Mouse (Mus musculus) kidney, embryonic 15.5 days (tissue): ENCODE measurements around the gene Dbndd2. TPM values are rescaled to one million over a fixed set of nuclear protein-coding genes. Genes with fewer than 3 reads are reported as not detected.

ENCODE experiments used
- ATAC-seq: fragments of 200-750 bp; cut with Nextera tagmentation; replicated peaks from 2 replicates; pipeline ENCODE4 v1.8.0; 2017; ENCODE audit warnings: moderate TSS enrichment; ENCODE audit not compliant: low FRiP score
- H3K27ac ChIP-seq: fragments of 300-500 bp; sonication (generic); 2 replicates; pipeline ENCODE4 v1.5.1; 2015; ENCODE audit warnings: mild to moderate bottlenecking, inconsistent platforms
- H3K27me3 ChIP-seq: fragments of 300-500 bp; sonication (generic); 2 replicates; pipeline ENCODE4 v1.6.1; 2015; ENCODE audit warnings: inconsistent platforms
- H3K36me3 ChIP-seq: fragments of 300-500 bp; sonication (generic); 2 replicates; pipeline ENCODE4 v1.6.1; 2015; ENCODE audit warnings: inconsistent platforms
- H3K4me1 ChIP-seq: fragments of 300-500 bp; sonication (generic); 2 replicates; pipeline ENCODE4 v1.6.1; 2015; ENCODE audit warnings: inconsistent platforms
- H3K4me2 ChIP-seq: fragments of 300-500 bp; sonication (generic); 2 replicates; pipeline ENCODE4 v1.6.1; 2015; ENCODE audit warnings: moderate library complexity, mild to moderate bottlenecking, inconsistent platforms
- H3K4me3 ChIP-seq: fragments of 300-500 bp; sonication (generic); replicated peaks from 2 replicates; pipeline ENCODE4 v1.5.1; 2015; ENCODE audit warnings: mild to moderate bottlenecking, inconsistent platforms
- H3K9ac ChIP-seq: fragments of 300-500 bp; sonication (generic); 2 replicates; pipeline ENCODE4 v1.6.1; 2015; ENCODE audit warnings: mild to moderate bottlenecking, inconsistent platforms
- H3K9me3 ChIP-seq: fragments of 300-500 bp; sonication (generic); replicated peaks from 2 replicates; pipeline ENCODE4 v1.6.1; 2016; ENCODE audit warnings: inconsistent platforms
- WGBS: fragments of 180-500 bp; shearing (Covaris S2); methylation state at CpG from one replicate; pipeline ENCODE4 v1.1.7; 2015; ENCODE audit warnings: mixed read lengths; 5-methylcytosine and 5-hydroxymethylcytosine counted together
- polyA plus RNA-seq: library from polyadenylated mRNA; unstranded; fragments of >200 nt; fragmentation: Nextera tagmentation; extraction: Ambion mirVana; gene quantifications from 2 replicates; pipeline ENCODE4 v1.2.1, GENCODE M21; 2015

The Dbndd2 gene
- polyA plus RNA-seq, 1 experiment from 2014 or later = 14.0 TPM

DNA sequence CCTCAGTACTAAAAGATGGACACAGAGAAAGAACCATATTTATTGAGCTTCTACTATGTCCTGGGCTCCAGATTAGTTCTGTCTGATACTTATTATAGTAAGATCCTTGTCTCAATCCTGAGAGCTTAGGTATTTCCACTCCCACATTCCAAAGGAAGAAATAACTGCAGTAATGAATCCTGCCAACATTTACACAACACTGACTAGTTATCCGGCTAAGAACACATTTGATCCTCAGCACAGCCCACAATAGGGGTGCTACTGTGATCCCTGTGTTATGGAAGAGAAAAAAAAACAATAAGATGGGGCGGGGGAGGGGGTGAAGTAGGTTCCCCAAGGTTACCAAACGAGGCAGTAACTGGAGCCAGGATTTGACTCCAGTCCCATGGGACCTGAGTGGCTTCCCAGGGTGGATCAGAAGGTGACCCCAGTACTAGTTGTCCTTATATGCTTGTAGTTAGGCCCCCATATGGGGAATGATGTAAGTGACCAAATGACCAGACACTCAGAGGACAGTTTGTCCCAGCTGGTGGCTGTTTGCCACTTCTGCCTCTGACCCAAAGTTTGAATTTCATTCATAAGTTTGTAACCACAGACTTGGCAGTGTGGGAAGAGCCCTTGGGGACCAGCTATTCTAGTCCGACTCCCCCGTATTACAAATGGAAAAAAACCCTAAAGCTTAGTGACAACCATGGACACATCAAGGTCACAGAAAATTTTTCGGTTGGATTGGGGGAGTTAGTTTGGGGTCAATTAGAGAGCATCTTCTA, 30.3 kb upstream of the Dbndd2 start:
- Histone ChIP-seq H3K4me2 (no peak overlapping the region), H3K36me3 (no peaks in the 10 kb centered on the region), H3K27ac (peak overlapping the region; percentile 93), H3K4me1 (peaks cover 53% of the 10 kb centered on the region), H3K27me3 (no peaks in the 10 kb centered on the region), H3K9ac (no peak overlapping the region), H3K9me3 (no peaks in the 10 kb centered on the region), H3K4me3 (no peak overlapping the region)
- 53% methylated on average over 6 of the region's 6 CpGs for WGBS
- no peak for ATAC-seq

DNA sequence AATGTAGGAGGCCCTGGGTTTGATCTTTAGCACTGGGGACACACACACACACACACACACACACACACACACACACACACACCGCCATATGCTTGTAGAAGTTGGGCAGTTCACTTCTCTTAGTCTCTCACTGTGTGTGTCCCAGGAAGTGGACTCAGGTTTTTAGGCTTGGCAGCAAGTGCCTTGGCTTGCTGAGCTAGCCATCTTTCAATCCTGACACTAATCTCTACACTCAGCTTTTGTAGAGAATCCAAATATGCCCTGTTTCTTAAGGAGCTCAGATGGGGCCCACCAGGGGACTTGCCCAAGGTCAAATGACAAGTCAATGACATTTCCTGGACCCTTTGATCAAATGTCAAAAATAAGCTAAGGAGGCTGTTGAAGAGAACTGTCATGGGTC, 29.5 kb upstream of the Dbndd2 start:
- ATAC-seq = no peak
- Histone ChIP-seq H3K27me3 (no peaks in the 10 kb centered on the region), H3K4me1 (peaks cover 53% of the 10 kb centered on the region), H3K9ac (no peak overlapping the region; the same call in 1 of the 2 replicates), H3K9me3 (no peaks in the 10 kb centered on the region), H3K36me3 (no peaks in the 10 kb centered on the region), H3K4me3 (peak overlapping the region; percentile 22; the same call in 1 of the 2 replicates), H3K27ac (peak overlapping the region; percentile 93), H3K4me2 (peak overlapping the region; percentile 51)
- WGBS = 85% methylated on average over 1 of the region's 1 CpGs

DNA sequence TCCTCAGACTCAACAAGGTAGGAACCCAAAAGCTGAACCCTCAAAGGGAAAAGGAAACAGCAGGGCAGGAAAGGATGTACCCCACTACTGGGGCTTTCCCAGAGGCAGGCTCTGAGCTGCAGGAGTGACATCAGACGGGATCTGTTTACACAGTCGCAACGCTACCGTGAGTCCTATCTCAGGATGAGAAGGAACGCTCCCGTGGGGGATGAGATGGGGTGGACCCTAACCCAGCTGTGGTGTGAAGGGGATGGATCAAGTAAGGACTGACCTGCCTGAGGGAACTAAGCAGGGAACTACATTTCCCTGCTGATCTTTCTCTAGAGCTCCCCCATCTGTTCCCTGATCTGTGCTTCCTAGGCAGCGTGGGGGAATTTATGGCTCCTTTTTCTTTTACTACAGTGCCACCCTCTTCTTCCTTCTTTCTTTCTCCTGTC, 29.0 kb upstream of the Dbndd2 start, which contains the start of gene Sys1:
Gene Sys1 (plus strand): TSS at position 101 of the 437 bp plus-strand sequence.
- Histone ChIP-seq H3K9ac (peak within 1 kb of the TSS; percentile 43), H3K27ac (peak within 1 kb of the TSS; percentile 93), H3K4me1 (peaks cover 52% of the 10 kb centered on the region), H3K4me3 (peak within 1 kb of the TSS; percentile 22), H3K36me3 (no peaks in the 10 kb centered on the region), H3K4me2 (peak within 1 kb of the TSS; percentile 51), H3K27me3 (no peaks in the 10 kb centered on the region), H3K9me3 (no peaks in the 10 kb centered on the region)
- no peak for ATAC-seq
- WGBS = 1% methylated on average over 7 of the region's 7 CpGs

DNA sequence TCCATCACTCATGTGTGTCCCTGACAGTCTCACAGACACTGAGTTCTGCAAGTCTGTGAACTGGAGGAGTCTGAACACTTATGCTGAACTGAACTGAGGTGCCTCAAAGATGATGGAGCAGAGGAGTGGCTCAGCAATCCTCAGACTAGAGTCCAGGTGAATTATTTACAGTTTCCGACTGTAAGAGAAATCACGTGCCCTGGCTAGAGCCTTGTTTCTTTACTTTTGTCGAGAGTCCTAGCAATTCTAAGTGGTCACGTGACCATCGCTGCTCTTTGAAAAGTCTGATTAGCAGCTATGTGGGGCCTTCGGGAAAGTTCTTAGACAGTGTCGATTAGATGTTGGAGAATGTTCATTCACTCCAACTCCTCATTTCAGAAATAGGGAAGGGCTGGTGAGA, 28.0 kb upstream of the Dbndd2 start:
- WGBS = 53% methylated on average over 7 of the region's 7 CpGs
- no peaks in the 10 kb centered on the region for H3K27me3 ChIP-seq
- H3K4me2 ChIP-seq = no peak overlapping the region
- ATAC-seq = no peak
- H3K9me3 ChIP-seq = no peaks in the 10 kb centered on the region
- H3K36me3 ChIP-seq = peaks cover 1% of the 10 kb centered on the region; the same call in 1 of the 2 replicates
- H3K4me1 ChIP-seq = peaks cover 48% of the 10 kb centered on the region
- H3K9ac ChIP-seq = no peak overlapping the region
- H3K27ac ChIP-seq = peak overlapping the region; percentile 93
- H3K4me3 ChIP-seq = no peak overlapping the region

DNA sequence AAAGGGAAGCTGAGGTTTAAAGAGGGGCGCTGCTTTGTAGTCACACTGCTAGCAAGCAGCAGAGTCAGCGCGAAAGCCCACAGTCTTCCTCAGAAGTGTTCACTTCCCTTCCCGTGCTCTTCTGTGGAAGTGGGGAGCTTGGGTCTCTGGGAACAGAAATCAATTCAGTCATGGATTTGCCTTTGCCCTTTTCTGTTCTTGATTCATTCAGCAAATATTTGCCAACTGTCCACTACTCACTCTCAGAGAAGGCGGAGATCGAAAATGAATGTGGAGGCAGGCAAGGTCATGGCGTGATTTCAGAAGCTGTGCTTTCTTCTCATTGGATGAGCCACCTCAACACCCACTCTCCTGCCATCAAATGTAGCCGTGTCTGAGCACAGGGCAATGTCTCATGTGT, 27.4 kb upstream of the Dbndd2 start:
- H3K27me3 ChIP-seq = no peaks in the 10 kb centered on the region
- no peak overlapping the region for H3K9ac ChIP-seq
- H3K36me3 ChIP-seq = peaks cover 7% of the 10 kb centered on the region
- no peaks in the 10 kb centered on the region for H3K9me3 ChIP-seq
- peaks cover 46% of the 10 kb centered on the region for H3K4me1 ChIP-seq
- ATAC-seq = no peak
- H3K4me2 ChIP-seq = no peak overlapping the region
- no peak overlapping the region for H3K4me3 ChIP-seq
- peak overlapping the region; percentile 93 for H3K27ac ChIP-seq
- WGBS = 84% methylated on average over 8 of the region's 8 CpGs

DNA sequence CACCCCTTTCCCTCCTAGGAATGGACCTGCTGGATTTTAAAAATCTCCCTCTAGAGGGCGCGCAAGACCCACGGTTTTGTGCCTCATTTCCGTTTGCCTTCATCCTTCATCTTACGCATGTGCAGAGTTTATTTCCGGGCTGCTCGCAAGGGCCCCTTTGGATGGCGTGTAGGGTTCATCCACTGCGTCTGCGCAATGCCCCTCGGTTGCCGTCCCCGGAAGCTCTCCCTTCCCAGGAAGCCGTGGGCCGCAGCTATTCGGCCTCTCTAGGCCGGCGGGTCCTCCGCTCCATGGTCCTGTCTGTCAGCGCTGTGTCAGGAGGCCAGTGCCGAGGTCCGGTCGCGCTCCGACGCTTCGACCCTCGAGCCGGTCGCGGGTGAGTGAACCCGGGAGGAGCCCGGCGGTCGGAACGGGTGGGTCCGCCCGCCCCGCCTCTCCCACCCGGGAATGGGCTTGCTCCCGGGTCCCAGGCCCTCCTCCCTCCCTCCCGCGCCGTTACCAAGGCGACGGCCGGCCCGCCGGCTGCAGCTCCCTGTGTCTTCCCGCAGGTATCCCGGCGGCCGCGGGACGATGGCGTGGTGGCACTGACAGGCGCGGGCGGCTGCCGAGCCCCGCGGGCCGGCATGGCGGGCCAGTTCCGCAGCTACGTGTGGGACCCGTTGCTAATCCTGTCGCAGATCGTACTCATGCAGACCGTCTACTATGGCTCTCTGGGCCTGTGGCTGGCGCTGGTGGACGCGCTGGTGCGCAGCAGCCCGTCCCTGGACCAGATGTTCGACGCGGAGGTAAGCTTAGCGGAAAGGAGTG, 25.0 kb upstream of the Dbndd2 start, which contains the start of gene Gm20458:
Gene Gm20458 (plus strand): TSS at position 223 of the 807 bp plus-strand sequence.
- WGBS = under 1% methylated on average over 72 of the region's 79 CpGs
- H3K36me3 ChIP-seq = peaks cover 28% of the 10 kb centered on the region

DNA sequence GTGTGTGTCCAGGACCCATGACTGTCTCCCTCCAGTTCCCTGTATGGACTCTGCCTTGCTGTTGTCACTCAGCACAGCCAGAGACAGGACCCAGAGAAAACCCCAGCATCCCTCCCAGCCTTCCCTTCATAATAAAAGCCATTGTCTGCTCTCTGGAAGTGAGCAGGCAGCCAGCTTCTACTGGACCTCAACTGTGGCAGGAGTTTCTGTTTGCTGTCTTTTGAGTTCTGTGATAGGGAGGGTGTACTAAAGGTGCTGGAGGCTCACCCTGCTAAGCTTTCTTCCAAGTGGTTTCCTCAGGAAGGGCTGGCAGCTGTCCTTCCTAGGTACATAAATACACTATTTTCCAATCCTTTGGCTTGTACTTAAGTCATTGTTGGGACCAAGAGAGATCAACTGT, 20.7 kb upstream of the Dbndd2 start:
- Histone ChIP-seq H3K4me3 (no peak overlapping the region), H3K9ac (no peak overlapping the region), H3K4me1 (peaks cover 8% of the 10 kb centered on the region), H3K27ac (no peak overlapping the region), H3K27me3 (no peaks in the 10 kb centered on the region), H3K9me3 (no peaks in the 10 kb centered on the region), H3K36me3 (peaks cover 41% of the 10 kb centered on the region), H3K4me2 (no peak overlapping the region)
- no peak for ATAC-seq

More for the DNA sequence above, 25.0 kb upstream of the Dbndd2 start, which contains the start of gene Gm20458:
- H3K9me3 ChIP-seq = no peaks in the 10 kb centered on the region
- H3K27me3 ChIP-seq = no peaks in the 10 kb centered on the region
- peaks cover 25% of the 10 kb centered on the region for H3K4me1 ChIP-seq
- peak within 1 kb of the TSS; percentile 67 for H3K9ac ChIP-seq
- peak within 1 kb of the TSS; percentile 85 for H3K27ac ChIP-seq
- peak within 1 kb of the TSS; percentile 68 for H3K4me2 ChIP-seq
- peak within 1 kb of the TSS; percentile 90 for H3K4me3 ChIP-seq
- ATAC-seq = peak; percentile 98

DNA sequence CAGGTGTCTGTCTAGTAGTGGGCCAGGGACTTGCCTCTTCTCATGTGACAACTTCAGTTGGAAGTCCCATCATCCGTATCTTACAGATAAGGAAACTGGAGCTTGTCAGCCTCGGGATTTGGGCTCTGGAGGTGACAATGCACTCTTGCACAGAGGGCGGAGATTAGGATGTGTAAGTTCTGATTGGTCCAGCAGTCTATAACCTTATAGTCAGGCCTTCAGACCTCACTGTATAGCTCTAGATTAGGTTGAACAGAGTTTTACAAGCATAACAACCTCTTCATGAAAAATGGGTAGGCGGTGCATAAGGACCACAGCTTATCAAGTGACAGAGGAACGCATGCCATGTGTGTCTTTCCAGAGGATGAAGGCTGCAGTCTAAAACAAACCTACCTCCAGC, 19.1 kb upstream of the Dbndd2 start:
- WGBS = 79% methylated on average over 5 of the region's 5 CpGs
- no peak overlapping the region for H3K4me3 ChIP-seq
- peaks cover 41% of the 10 kb centered on the region for H3K36me3 ChIP-seq
- H3K9ac ChIP-seq = no peak overlapping the region
- H3K27me3 ChIP-seq = no peaks in the 10 kb centered on the region
- H3K4me2 ChIP-seq = no peak overlapping the region
- no peak for ATAC-seq
- peaks cover 6% of the 10 kb centered on the region for H3K4me1 ChIP-seq
- no peaks in the 10 kb centered on the region for H3K9me3 ChIP-seq
- H3K27ac ChIP-seq = no peak overlapping the region

DNA sequence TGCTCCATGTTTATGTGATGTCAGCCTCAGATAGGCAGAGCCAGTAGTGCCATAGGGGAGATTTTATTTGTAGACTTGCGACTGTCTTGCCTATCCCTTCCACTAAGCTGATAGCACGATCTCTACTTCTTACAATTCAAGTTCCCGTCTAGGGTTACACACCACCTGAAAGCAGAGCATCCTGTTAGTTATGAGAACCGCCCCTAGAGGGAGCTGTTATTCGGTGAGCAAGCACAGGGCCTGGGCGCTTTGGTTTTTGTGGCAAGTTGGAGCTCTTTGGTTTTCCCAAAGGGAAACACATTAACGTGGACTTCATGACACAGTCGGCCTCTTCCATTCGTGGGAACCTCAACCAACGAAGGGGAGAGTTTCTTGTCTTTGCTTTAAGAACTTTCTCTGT, 15.7 kb upstream of the Dbndd2 start:
- H3K4me2 ChIP-seq = no peak overlapping the region
- H3K9ac ChIP-seq = no peak overlapping the region
- H3K4me3 ChIP-seq = no peak overlapping the region
- ATAC-seq = no peak
- WGBS = 29% methylated on average over 10 of the region's 10 CpGs
- no peaks in the 10 kb centered on the region for H3K27me3 ChIP-seq
- peaks cover 29% of the 10 kb centered on the region for H3K36me3 ChIP-seq
- H3K27ac ChIP-seq = no peak overlapping the region
- no peaks in the 10 kb centered on the region for H3K9me3 ChIP-seq
- no peaks in the 10 kb centered on the region for H3K4me1 ChIP-seq

DNA sequence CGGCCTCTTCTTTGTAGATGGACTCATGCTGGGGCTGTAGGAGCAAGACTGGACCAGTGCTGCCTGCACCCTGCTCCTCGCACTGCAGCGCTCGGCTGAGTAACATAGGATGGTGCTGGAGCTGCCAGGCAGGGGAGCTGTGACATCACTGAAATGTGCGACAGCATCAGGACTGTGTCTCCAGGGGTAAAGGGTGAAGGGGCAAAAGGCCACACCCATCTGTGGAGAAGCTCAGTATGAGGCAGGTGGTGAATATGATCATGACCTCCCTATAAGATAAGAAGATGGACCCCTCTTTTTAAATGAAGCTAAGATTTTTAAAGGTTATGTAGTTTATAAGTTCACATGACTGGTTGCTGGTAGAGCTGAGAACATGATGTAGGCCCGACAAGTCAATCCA, 12.3 kb upstream of the Dbndd2 start, which contains the start of gene Trp53tg5:
Gene Trp53tg5 (minus strand): TSS at position 101 of the 400 bp plus-strand sequence.
- no peaks in the 10 kb centered on the region for H3K4me1 ChIP-seq
- no peak within 1 kb of the TSS for H3K27ac ChIP-seq
- H3K9me3 ChIP-seq = no peaks in the 10 kb centered on the region
- 80% methylated on average over 6 of the region's 6 CpGs for WGBS
- H3K4me3 ChIP-seq = no peak within 1 kb of the TSS
- peaks cover 17% of the 10 kb centered on the region; the same call in 1 of the 2 replicates for H3K36me3 ChIP-seq
- no peaks in the 10 kb centered on the region for H3K27me3 ChIP-seq
- ATAC-seq = no peak
- no peak within 1 kb of the TSS for H3K9ac ChIP-seq
- H3K4me2 ChIP-seq = no peak within 1 kb of the TSS

DNA sequence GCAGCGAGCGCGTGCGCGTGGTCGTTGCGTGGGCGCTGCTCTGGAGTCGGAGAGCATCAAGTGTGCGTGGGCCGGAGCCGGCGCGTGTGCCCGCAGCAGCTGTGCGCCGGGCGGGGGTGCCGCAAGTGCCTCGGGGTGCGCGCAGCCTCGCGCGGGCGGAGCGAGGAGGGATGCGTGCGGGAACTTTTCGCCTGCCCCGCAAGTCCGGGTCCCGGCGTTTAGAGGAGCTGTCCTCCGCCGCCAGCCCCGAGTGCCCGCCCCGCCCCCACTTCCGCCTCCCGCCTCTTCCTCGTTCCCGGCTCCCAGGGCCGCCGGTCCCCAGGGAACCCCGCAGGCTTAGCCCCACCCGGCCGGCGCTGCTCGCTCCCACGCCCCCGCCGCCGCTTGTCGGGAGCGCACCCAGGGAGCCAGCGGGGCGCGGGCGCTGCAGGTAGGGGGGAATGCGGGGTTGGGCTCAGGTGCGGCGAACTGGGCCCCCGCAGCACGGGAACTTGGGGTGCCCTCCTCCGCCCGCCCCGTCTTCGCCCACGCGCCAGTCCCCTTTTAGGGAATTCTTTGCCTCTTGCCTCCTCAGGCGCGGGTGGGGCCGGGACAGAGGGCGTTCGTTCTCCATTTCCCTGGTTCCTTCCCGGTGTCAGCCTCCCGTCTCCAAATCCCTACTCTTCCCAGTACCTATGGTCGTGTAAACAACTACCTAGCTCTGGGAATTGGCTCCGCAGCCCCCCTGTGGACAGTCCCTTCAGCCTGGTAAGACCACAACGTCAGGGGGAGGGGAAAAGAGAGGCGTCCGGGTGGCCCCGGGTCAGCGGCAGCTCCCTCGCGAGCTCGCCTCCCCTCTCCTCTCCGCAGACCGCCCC, 580 bp downstream of the Dbndd2 start:
- Histone ChIP-seq H3K27ac (peak overlapping the region; percentile 43), H3K4me3 (peak overlapping the region; percentile 82), H3K9ac (peak overlapping the region; percentile 70), H3K4me1 (peaks cover 28% of the 10 kb centered on the region), H3K27me3 (peaks cover 11% of the 10 kb centered on the region), H3K36me3 (peaks cover 12% of the 10 kb centered on the region), H3K4me2 (peak overlapping the region; percentile 100), H3K9me3 (no peaks in the 10 kb centered on the region)
- WGBS = under 1% methylated on average over 82 of the region's 90 CpGs
- peak; percentile 57 for ATAC-seq
